Mouse (Mus musculus) intestine, embryonic 16.5 days (tissue): ENCODE results near the gene Bcl2l12. TPM values are rescaled to one million over a fixed set of nuclear protein-coding genes. Genes with fewer than 3 reads are reported as not detected.

Experiments used
- ATAC-seq: fragments of 200-750 bp; cut with Nextera tagmentation; 2 replicates; pipeline ENCODE4 v1.8.0; 2017; ENCODE audit warnings: moderate TSS enrichment, moderate library complexity
- H3K27ac ChIP-seq: fragments of 300-500 bp; sonication (generic); 2 replicates; pipeline ENCODE4 v1.5.1; 2014; ENCODE audit warnings: mild to moderate bottlenecking, low read length
- H3K27me3 ChIP-seq: fragments of 300-500 bp; sonication (generic); replicated peaks from 2 replicates; pipeline ENCODE4 v1.6.1; 2014; ENCODE audit warnings: low read length, control low read depth, mixed read lengths; ENCODE audit not compliant: control insufficient read depth, insufficient read depth
- H3K36me3 ChIP-seq: fragments of 300-500 bp; sonication (generic); 2 replicates; pipeline ENCODE4 v1.6.1; 2014; ENCODE audit warnings: low read length, control low read depth; ENCODE audit not compliant: control insufficient read depth, insufficient read depth
- H3K4me1 ChIP-seq: fragments of 300-500 bp; sonication (generic); 2 replicates; pipeline ENCODE4 v1.6.1; 2014; ENCODE audit warnings: low read length, control low read depth, mixed read lengths; ENCODE audit not compliant: control insufficient read depth, insufficient read depth
- H3K4me2 ChIP-seq: fragments of 300-500 bp; sonication (generic); 2 replicates; pipeline ENCODE4 v1.6.1; 2014; ENCODE audit warnings: low read depth, low read length, control low read depth
- H3K4me3 ChIP-seq: fragments of 300-500 bp; sonication (generic); 2 replicates; pipeline ENCODE4 v1.5.1; 2014; ENCODE audit warnings: mild to moderate bottlenecking, low read length
- H3K9ac ChIP-seq: fragments of 300-500 bp; sonication (generic); 2 replicates; pipeline ENCODE4 v1.6.1; 2014; ENCODE audit warnings: low read depth, low read length
- H3K9me3 ChIP-seq: fragments of 300-500 bp; sonication (generic); 2 replicates; pipeline ENCODE4 v1.6.1; 2016; ENCODE audit warnings: low read length, control low read depth; ENCODE audit not compliant: control insufficient read depth
- WGBS: fragments of 180-500 bp; shearing (Covaris S2); extraction: QIAGEN DNeasy Blood & Tissue Kit; methylation state at CpG from one replicate; pipeline ENCODE4 v1.1.7; 2014; 5-methylcytosine and 5-hydroxymethylcytosine counted together
- polyA plus RNA-seq: library from polyadenylated mRNA; unstranded; fragments of >200 nt; fragmentation: Nextera tagmentation; extraction: Ambion mirVana; gene quantifications from 2 replicates; pipeline ENCODE4 v1.2.1, GENCODE M21; 2015

Gene Bcl2l12
- polyA plus RNA-seq, 1 experiment from 2014 or later = 36.9 TPM

- Histone ChIP-seq H3K4me2 (peak overlapping the region; percentile 69), H3K27me3 (no peaks in the 10 kb centered on the region), H3K4me1 (peaks cover 21% of the 10 kb centered on the region), H3K9me3 (no peaks in the 10 kb centered on the region), H3K9ac (peak overlapping the region; percentile 97), H3K36me3 (peaks cover 14% of the 10 kb centered on the region), H3K4me3 (peak overlapping the region; percentile 91), H3K27ac (peak overlapping the region; percentile 96)
- ATAC-seq = peak; percentile 2; the same call in 1 of the 2 replicates
- WGBS = under 1% methylated on average over 44 of the region's 45 CpGs
These were observed 12.8 kb downstream of the Bcl2l12 start for GRCm38 (mm10) chr7:44985595-44986191.

GRCm38 (mm10) chr7:44984833-44985164, 13.7 kb downstream of the Bcl2l12 start:
- peak overlapping the region; percentile 45 for H3K27ac ChIP-seq
- H3K4me3 ChIP-seq = peak overlapping the region; percentile 91
- peak overlapping the region; percentile 69 for H3K4me2 ChIP-seq
- H3K9me3 ChIP-seq = no peaks in the 10 kb centered on the region
- no peak for ATAC-seq
- peaks cover 21% of the 10 kb centered on the region for H3K4me1 ChIP-seq
- peaks cover 20% of the 10 kb centered on the region for H3K36me3 ChIP-seq
- H3K27me3 ChIP-seq = no peaks in the 10 kb centered on the region
- H3K9ac ChIP-seq = peak overlapping the region; percentile 43; the same call in 1 of the 2 replicates
- WGBS = 28% methylated on average over 3 of the region's 3 CpGs

- Histone ChIP-seq H3K4me1 (peaks cover 21% of the 10 kb centered on the region), H3K27me3 (no peaks in the 10 kb centered on the region), H3K9ac (peak overlapping the region; percentile 43; the same call in 1 of the 2 replicates), H3K36me3 (peaks cover 24% of the 10 kb centered on the region), H3K4me2 (peak overlapping the region; percentile 69; the same call in 1 of the 2 replicates), H3K9me3 (no peaks in the 10 kb centered on the region), H3K27ac (peak overlapping the region; percentile 18), H3K4me3 (peak overlapping the region; percentile 91)
- ATAC-seq = no peak
- WGBS = 70% methylated on average over 7 of the region's 7 CpGs
These were observed 14.3 kb downstream of the Bcl2l12 start for GRCm38 (mm10) chr7:44983944-44984832.

- Histone ChIP-seq H3K4me2 (no peak overlapping the region), H3K36me3 (peaks cover 31% of the 10 kb centered on the region)
These were observed 15.4 kb downstream of the Bcl2l12 start for GRCm38 (mm10) chr7:44983085-44983484.

GRCm38 (mm10) chr7:44981539-44981938, 17.0 kb downstream of the Bcl2l12 start:
- Histone ChIP-seq H3K9ac (no peak overlapping the region), H3K36me3 (peaks cover 41% of the 10 kb centered on the region), H3K9me3 (no peaks in the 10 kb centered on the region), H3K4me1 (peaks cover 16% of the 10 kb centered on the region), H3K27me3 (no peaks in the 10 kb centered on the region), H3K4me3 (no peak overlapping the region), H3K27ac (no peak overlapping the region), H3K4me2 (no peak overlapping the region)
- WGBS = 94% methylated on average over 8 of the region's 8 CpGs
- ATAC-seq = no peak

More at GRCm38 (mm10) chr7:44983085-44983484, 15.4 kb downstream of the Bcl2l12 start:
- Histone ChIP-seq H3K4me1 (peaks cover 19% of the 10 kb centered on the region), H3K9ac (no peak overlapping the region), H3K27me3 (no peaks in the 10 kb centered on the region), H3K9me3 (no peaks in the 10 kb centered on the region), H3K4me3 (no peak overlapping the region), H3K27ac (no peak overlapping the region)
- ATAC-seq = no peak
- WGBS = 33% methylated on average over 6 of the region's 6 CpGs

- peaks cover 46% of the 10 kb centered on the region for H3K36me3 ChIP-seq
- no peak overlapping the region for H3K27ac ChIP-seq
- H3K9ac ChIP-seq = no peak overlapping the region
- no peaks in the 10 kb centered on the region for H3K9me3 ChIP-seq
- no peak overlapping the region for H3K4me3 ChIP-seq
- no peak overlapping the region for H3K4me2 ChIP-seq
- H3K4me1 ChIP-seq = peaks cover 11% of the 10 kb centered on the region
- ATAC-seq = no peak
- H3K27me3 ChIP-seq = no peaks in the 10 kb centered on the region
- 86% methylated on average over 3 of the region's 3 CpGs for WGBS
These were observed 20.2 kb downstream of the Bcl2l12 start for GRCm38 (mm10) chr7:44978300-44978699.

GRCm38 (mm10) chr7:44975117-44975419, 23.4 kb downstream of the Bcl2l12 start:
- no peaks in the 10 kb centered on the region for H3K27me3 ChIP-seq
- peaks cover 26% of the 10 kb centered on the region for H3K36me3 ChIP-seq
- H3K4me1 ChIP-seq = peaks cover 22% of the 10 kb centered on the region
- WGBS = 19% methylated on average over 6 of the region's 6 CpGs
- no peaks in the 10 kb centered on the region for H3K9me3 ChIP-seq
- H3K4me3 ChIP-seq = no peak overlapping the region
- no peak overlapping the region for H3K9ac ChIP-seq
- peak overlapping the region; percentile 66; the same call in 1 of the 2 replicates for H3K4me2 ChIP-seq
- peak overlapping the region; percentile 39; the same call in 1 of the 2 replicates for H3K27ac ChIP-seq
- no peak for ATAC-seq

- Histone ChIP-seq H3K4me3 (peak within 1 kb of the TSS; percentile 52), H3K4me1 (peaks cover 22% of the 10 kb centered on the region), H3K36me3 (peaks cover 25% of the 10 kb centered on the region), H3K9ac (peak within 1 kb of the TSS; percentile 59), H3K27ac (peak within 1 kb of the TSS; percentile 76), H3K9me3 (no peaks in the 10 kb centered on the region), H3K27me3 (no peaks in the 10 kb centered on the region), H3K4me2 (peak within 1 kb of the TSS; percentile 66)
- 3% methylated on average over 22 of the region's 22 CpGs for WGBS
- ATAC-seq = peak; percentile 4; the same call in 1 of the 2 replicates
These were observed 24.0 kb downstream of the Bcl2l12 start, which contains the start of gene Cpt1c for GRCm38 (mm10) chr7:44974383-44975116. Gene Cpt1c, minus strand, starts transcription at chr7:44974851.
